Mouse (Mus musculus) neural tube, embryonic 12.5 days (tissue): ENCODE results near the gene Xrn2. TPM values are rescaled to one million over a fixed set of nuclear protein-coding genes. Genes with fewer than 3 reads are reported as not detected.

Source experiments
- ATAC-seq: fragments of 200-750 bp; cut with Nextera tagmentation; 2 replicates; pipeline ENCODE4 v1.8.0; 2017; ENCODE audit warnings: low read depth, mild to moderate bottlenecking, moderate TSS enrichment, moderate library complexity; ENCODE audit not compliant: low FRiP score
- H3K27ac ChIP-seq: fragments of 300-500 bp; sonication (generic); 2 replicates; pipeline ENCODE4 v1.5.1; 2016
- H3K27me3 ChIP-seq: fragments of 300-500 bp; sonication (generic); replicated peaks from 2 replicates; pipeline ENCODE4 v1.6.1; 2016; ENCODE audit warnings: mild to moderate bottlenecking
- H3K36me3 ChIP-seq: fragments of 300-500 bp; sonication (generic); 2 replicates; pipeline ENCODE4 v1.6.1; 2016; ENCODE audit warnings: mild to moderate bottlenecking
- H3K4me1 ChIP-seq: fragments of 300-500 bp; sonication (generic); 2 replicates; pipeline ENCODE4 v1.6.1; 2016
- H3K4me2 ChIP-seq: fragments of 300-500 bp; sonication (generic); replicated peaks from 2 replicates; pipeline ENCODE4 v1.6.1; 2016; ENCODE audit warnings: mild to moderate bottlenecking
- H3K4me3 ChIP-seq: fragments of 300-500 bp; sonication (generic); 2 replicates; pipeline ENCODE4 v1.5.1; 2016
- H3K9ac ChIP-seq: fragments of 300-500 bp; sonication (generic); 2 replicates; pipeline ENCODE4 v1.6.1; 2016; ENCODE audit warnings: mild to moderate bottlenecking
- H3K9me3 ChIP-seq: fragments of 300-500 bp; sonication (generic); 2 replicates; pipeline ENCODE4 v1.6.1; 2016; ENCODE audit warnings: mild to moderate bottlenecking
- WGBS: fragments of 180-500 bp; shearing (Covaris S2); methylation state at CpG from one replicate; pipeline ENCODE4 v1.1.7; 2016; 5-methylcytosine and 5-hydroxymethylcytosine counted together
- polyA plus RNA-seq: library from polyadenylated mRNA; unstranded; fragments of >200 nt; fragmentation: Nextera tagmentation; extraction: Ambion mirVana; gene quantifications from 2 replicates; pipeline ENCODE4 v1.2.1, GENCODE M21; 2016

Xrn2 gene
- 85.4 and 91.7 TPM in 2 replicates for polyA plus RNA-seq

DNA sequence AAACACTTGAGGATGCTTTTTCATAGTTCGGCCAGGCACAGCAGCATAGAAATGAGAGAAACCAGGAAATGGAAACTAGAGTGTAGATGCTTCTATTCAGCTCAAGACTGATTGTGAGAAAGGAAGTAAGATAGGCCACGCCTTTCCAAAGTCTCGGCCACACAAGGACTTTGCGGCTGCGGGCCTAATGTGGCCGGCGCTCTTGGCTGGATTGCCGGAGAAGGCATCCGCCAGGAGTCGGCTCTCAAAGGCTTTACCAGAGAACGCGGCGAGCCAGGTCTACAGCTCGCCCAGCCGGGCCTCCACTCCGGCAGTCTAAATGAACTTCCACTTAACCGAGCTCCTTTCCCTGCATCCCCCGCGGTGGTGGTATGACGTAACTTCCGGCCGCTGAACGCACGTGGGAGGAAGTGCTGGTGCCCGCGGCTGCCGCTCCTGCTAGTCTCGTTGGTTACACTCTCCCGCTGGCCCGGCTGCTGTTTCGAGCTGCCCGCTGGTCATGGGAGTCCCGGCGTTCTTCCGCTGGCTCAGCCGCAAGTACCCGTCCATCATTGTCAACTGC is at the start of gene Xrn2:
TSS of gene Xrn2 (plus strand) at position 374 of the 562 bp plus-strand sequence.
- H3K9ac ChIP-seq = peak within 1 kb of the TSS; percentile 88
- H3K4me3 ChIP-seq = peak within 1 kb of the TSS; percentile 87
- peak within 1 kb of the TSS; percentile 66 for H3K4me2 ChIP-seq
- H3K9me3 ChIP-seq = no peaks in the 10 kb centered on the region
- peaks cover 20% of the 10 kb centered on the region for H3K4me1 ChIP-seq
- peak within 1 kb of the TSS; percentile 96 for H3K27ac ChIP-seq
- no peaks in the 10 kb centered on the region for H3K36me3 ChIP-seq
- ATAC-seq = peak; percentile 97
- under 1% methylated on average over 37 of the region's 37 CpGs for WGBS
- no peaks in the 10 kb centered on the region for H3K27me3 ChIP-seq

DNA sequence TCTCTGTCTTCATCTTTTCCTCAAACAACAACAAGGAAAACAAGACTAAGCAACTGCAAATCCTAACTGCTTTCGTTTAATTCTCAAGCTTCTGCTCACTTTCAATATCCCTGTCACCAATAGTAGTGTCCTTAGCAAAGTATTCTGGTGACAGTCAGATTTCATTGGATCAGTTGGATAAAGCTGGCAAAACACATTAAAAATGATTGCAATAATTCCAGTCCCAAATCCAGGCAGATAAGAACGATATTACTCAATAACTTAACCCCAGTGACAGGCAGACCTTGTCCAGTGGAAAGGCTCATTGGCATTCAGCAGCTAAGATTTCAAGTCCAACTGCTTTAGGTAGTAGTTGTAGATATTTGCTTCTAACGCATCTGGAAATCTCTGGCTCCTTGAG is 37.8 kb upstream of the Xrn2 start:
- Histone ChIP-seq H3K4me3 (no peak overlapping the region), H3K4me1 (no peaks in the 10 kb centered on the region), H3K27ac (no peak overlapping the region), H3K9ac (no peak overlapping the region), H3K27me3 (no peaks in the 10 kb centered on the region), H3K9me3 (no peaks in the 10 kb centered on the region), H3K36me3 (peaks cover 2% of the 10 kb centered on the region; the same call in 1 of the 2 replicates), H3K4me2 (no peak overlapping the region)
- 85% methylated on average over 3 of the region's 3 CpGs for WGBS
- ATAC-seq = no peak

DNA sequence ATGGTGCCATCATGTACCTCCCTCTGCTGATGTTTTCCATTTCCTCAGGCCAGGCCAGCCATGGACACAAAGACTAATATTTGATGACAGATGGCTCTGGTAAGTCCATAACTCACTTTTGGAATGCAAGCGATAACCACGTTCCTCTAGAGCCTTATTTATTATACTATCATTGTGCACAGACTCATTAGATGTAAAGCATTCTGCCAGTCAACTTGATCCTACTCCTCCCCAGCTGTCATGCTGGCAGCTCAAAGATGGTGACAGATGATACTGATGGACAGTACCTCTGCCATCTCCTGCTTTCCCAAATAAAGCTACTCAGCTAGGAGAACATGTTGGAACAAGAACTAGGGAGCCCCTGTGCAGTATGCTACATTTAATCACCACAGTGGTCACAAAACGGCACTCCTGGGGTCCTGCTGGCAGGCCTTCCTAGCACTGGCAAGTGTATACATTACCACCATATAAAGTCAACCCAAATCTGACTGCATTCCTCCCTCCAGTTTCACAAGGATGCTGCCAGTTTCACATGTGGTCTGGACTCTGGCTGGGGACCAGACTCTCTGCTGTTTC is 37.3 kb upstream of the Xrn2 start:
- WGBS = 71% methylated on average over 3 of the region's 3 CpGs

DNA sequence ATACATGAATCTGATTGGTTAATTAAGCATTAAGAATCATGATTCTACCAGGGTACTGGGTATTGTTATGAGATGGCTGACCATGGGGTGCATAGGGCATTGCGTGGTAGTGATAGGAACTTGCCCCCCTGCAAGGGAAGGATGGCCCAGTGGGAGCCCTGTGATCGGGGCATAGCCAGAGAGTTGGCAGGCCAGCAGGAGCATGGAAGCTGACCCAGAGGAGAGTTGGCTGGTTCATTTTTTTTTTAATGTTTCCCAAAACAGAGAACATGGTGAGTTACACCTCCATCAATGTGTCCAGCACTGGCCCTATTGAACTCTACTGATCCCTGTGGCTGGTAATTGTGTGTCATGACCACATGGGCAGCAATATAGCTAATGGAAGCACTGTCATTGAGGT is 30.0 kb upstream of the Xrn2 start:
- H3K4me3 ChIP-seq = no peak overlapping the region
- ATAC-seq = no peak
- WGBS = 94% methylated on average over 2 of the region's 2 CpGs
- H3K9me3 ChIP-seq = no peaks in the 10 kb centered on the region
- no peaks in the 10 kb centered on the region for H3K36me3 ChIP-seq
- no peak overlapping the region for H3K27ac ChIP-seq
- H3K4me1 ChIP-seq = no peaks in the 10 kb centered on the region
- H3K4me2 ChIP-seq = no peak overlapping the region
- no peaks in the 10 kb centered on the region for H3K27me3 ChIP-seq
- H3K9ac ChIP-seq = no peak overlapping the region

More for the DNA sequence above, 37.3 kb upstream of the Xrn2 start:
- no peak for ATAC-seq
- Histone ChIP-seq H3K27ac (no peak overlapping the region), H3K4me1 (no peaks in the 10 kb centered on the region), H3K4me3 (no peak overlapping the region), H3K9me3 (no peaks in the 10 kb centered on the region), H3K4me2 (no peak overlapping the region), H3K36me3 (no peaks in the 10 kb centered on the region; the same call in 1 of the 2 replicates), H3K27me3 (no peaks in the 10 kb centered on the region), H3K9ac (no peak overlapping the region)

DNA sequence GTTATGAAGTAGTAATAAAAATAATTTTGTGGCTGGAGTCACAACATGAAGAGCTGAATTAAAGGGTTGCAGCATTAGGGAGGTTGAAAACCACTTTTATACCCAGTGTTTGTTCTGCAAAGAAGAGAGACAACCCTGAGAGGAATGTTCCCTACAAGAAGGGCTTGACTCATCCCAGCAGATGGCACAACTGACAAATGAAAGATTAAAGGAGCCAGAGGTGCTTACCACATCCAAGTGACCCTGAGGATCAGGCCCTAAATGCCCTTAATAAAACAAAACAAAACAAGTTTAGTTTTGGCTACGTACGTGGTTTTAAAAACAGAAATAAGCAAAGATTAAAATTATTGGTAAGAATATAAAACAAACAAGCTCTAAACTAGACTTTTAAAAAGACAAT is 28.0 kb upstream of the Xrn2 start:
- H3K36me3 ChIP-seq = no peaks in the 10 kb centered on the region
- H3K4me1 ChIP-seq = no peaks in the 10 kb centered on the region
- no peak overlapping the region for H3K4me2 ChIP-seq
- no peak for ATAC-seq
- H3K4me3 ChIP-seq = no peak overlapping the region
- H3K9ac ChIP-seq = no peak overlapping the region
- no peaks in the 10 kb centered on the region for H3K9me3 ChIP-seq
- 91% methylated on average over 2 of the region's 2 CpGs for WGBS
- no peak overlapping the region for H3K27ac ChIP-seq
- no peaks in the 10 kb centered on the region for H3K27me3 ChIP-seq

DNA sequence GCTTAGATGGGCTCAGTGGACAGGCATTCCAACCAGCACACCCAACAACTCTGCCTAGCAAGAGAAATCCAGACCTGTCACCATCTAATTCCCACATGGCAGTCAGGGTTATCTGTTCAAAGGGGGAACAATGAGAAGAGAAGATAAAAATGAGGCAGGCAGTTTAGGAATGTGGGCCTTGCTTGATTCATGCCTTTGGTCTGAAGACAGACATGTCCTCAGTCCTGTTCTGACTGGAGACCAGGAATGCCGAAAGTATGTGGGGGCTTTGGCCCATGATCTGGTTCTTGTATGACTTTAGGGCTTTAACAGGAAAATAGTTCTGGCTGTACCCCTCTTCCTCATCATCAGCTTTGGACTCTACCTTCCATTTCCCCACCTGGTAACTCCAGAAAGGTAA is 27.0 kb upstream of the Xrn2 start:
- no peaks in the 10 kb centered on the region for H3K27me3 ChIP-seq
- 81% methylated on average over 1 of the region's 1 CpGs for WGBS
- no peak overlapping the region for H3K4me2 ChIP-seq
- no peaks in the 10 kb centered on the region for H3K9me3 ChIP-seq
- no peak for ATAC-seq
- H3K4me1 ChIP-seq = no peaks in the 10 kb centered on the region
- H3K9ac ChIP-seq = no peak overlapping the region
- H3K4me3 ChIP-seq = no peak overlapping the region
- H3K36me3 ChIP-seq = no peaks in the 10 kb centered on the region
- H3K27ac ChIP-seq = no peak overlapping the region

DNA sequence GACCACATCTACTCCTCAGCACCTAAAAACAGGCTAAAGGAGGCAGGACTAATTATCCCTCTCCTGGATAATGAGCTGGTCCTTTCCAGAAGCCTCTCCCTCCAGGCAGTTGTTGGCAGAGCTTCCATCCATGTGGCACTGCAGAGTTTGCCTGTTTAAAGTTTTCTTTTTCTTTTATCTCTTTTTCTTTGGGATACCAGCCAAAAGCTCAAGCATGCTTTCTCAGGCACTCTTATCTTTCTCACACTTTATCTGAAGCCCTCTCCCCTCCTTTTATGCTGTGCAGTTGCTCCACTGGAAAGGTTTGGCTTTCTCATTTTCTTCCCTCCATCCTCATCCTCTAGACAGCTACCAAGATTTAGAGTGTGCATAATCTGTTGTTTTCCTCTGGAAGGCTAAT is 26.4 kb upstream of the Xrn2 start:
- no peak overlapping the region for H3K9ac ChIP-seq
- no peak overlapping the region for H3K4me2 ChIP-seq
- no peak overlapping the region for H3K4me3 ChIP-seq
- no peak for ATAC-seq
- H3K27ac ChIP-seq = no peak overlapping the region
- H3K4me1 ChIP-seq = no peaks in the 10 kb centered on the region
- H3K27me3 ChIP-seq = no peaks in the 10 kb centered on the region
- no peaks in the 10 kb centered on the region for H3K36me3 ChIP-seq
- no peaks in the 10 kb centered on the region for H3K9me3 ChIP-seq

DNA sequence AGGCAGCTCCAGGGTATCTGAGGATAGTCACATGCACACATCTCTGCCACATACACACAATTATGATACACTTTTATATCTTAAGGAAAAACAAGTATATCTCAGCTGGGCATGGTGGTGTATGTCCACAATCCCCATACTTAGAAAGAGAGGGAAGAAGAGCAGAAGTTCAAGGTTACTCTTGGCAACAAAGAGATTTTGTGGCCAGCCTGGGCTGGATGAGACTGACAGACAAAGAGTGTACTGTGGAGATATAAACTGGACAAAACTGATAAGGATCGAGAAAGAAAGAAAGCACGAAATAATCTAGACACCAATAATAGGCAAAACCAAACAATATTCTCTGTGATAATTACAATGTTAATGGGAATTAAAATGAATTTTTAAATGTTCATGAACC is 5.5 kb upstream of the Xrn2 start:
- H3K27me3 ChIP-seq = no peaks in the 10 kb centered on the region
- H3K4me2 ChIP-seq = no peak overlapping the region
- H3K36me3 ChIP-seq = no peaks in the 10 kb centered on the region
- H3K27ac ChIP-seq = no peak overlapping the region
- H3K9me3 ChIP-seq = no peaks in the 10 kb centered on the region
- no peak overlapping the region for H3K9ac ChIP-seq
- H3K4me1 ChIP-seq = peaks cover 8% of the 10 kb centered on the region; the same call in 1 of the 2 replicates
- no peak overlapping the region for H3K4me3 ChIP-seq
- WGBS = 93% methylated on average over 2 of the region's 2 CpGs
- no peak for ATAC-seq

DNA sequence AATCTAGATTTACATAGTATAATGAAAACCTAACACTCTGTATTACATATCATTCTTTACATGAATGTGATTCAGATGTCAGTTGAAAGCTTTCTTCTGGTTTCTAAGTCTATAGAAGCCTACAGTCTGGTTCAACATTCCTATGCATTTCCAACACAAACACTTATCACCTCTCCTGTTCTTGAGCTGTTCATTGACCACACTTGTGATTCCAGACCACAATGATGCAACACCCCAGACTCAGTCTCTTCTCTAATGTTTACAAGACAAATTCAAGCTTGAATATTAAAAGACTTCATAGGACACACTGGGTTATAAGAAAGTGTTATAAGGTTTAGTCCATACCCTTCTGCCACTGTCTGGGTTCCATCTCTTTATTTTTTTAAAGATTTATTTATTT is 3.7 kb upstream of the Xrn2 start:
- no peak overlapping the region for H3K27ac ChIP-seq
- peaks cover 11% of the 10 kb centered on the region for H3K4me1 ChIP-seq
- H3K4me2 ChIP-seq = no peak overlapping the region
- H3K9me3 ChIP-seq = no peaks in the 10 kb centered on the region
- no peak overlapping the region for H3K4me3 ChIP-seq
- ATAC-seq = no peak
- no peak overlapping the region for H3K9ac ChIP-seq
- no peaks in the 10 kb centered on the region for H3K27me3 ChIP-seq
- no peaks in the 10 kb centered on the region for H3K36me3 ChIP-seq

DNA sequence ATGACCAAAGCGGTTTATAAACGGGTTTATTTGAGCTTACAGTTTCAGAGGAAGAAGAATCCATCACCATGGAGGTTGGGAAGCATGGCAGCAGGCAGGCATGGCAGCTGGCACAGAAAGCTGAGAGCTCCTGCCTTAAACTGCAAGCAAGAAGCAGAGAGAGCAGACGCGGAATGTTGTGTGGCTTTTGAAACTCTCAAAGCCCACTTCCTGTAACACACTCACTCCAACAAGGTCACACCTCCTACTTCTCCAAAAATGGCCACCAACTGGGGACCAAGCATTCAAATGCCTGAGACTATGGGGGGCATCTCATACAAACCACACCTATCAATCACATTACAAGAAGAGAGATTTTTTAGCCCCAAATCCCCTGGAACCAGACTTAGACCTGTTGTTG is 2.7 kb upstream of the Xrn2 start:
- no peaks in the 10 kb centered on the region for H3K9me3 ChIP-seq
- H3K4me2 ChIP-seq = no peak overlapping the region
- peaks cover 20% of the 10 kb centered on the region for H3K4me1 ChIP-seq
- ATAC-seq = no peak
- whole genome bisulfite sequencing = 93% methylated on average over 4 of the region's 4 CpGs
- no peaks in the 10 kb centered on the region for H3K27me3 ChIP-seq
- H3K4me3 ChIP-seq = no peak overlapping the region
- no peak overlapping the region for H3K27ac ChIP-seq
- H3K36me3 ChIP-seq = no peaks in the 10 kb centered on the region
- H3K9ac ChIP-seq = no peak overlapping the region

DNA sequence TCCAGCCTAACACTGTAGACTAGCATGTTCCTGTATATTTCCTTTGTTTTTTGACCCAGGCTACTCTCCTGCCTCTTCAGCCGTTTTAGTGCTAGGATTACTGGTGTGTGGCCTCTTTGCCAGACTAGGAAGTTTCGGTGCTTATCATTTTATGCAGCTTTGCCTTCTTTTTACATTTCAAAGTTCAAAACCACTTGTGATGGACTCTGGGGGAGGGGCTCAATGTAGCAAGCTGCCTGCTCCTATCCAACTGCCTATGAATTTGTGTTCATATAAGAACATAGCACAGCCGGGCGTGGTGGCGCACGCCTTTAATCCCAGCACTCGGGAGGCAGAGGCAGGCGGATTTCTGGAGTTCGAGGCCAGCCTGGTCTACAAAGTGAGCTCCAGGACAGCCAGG is 1.8 kb upstream of the Xrn2 start:
- no peak overlapping the region for H3K9ac ChIP-seq
- no peak for ATAC-seq

DNA sequence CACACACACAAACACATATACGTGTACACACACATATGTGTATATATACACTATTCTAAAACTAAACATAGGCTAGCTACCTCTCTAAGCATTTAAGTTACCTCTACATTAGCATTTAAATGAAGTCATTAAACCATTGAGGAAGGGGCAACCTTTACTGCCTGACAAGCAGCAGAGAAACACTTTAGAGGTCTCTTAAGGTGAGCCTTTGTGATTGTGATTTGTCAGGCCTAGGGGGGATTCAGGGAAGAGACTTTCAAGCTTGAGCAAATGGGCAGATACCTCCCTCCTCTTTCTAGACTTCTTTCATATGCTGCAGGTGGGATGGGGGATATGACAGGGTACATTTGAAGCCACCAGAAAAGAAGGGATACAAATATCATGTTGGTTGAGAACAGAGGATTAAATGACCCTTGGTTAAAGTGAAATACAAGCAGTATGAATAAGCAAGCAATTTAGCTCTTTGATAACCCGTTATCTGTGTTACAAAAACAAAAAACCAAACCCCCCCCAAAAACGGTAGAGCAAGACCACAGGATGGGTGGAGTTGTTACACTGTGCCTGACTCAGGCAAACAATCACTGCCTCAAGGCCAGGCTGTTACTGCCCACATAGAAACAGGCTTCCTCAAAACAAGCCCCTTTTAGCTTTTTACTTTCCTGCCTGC is 1.2 kb upstream of the Xrn2 start:
- Histone ChIP-seq H3K9ac (peak overlapping the region; percentile 88), H3K9me3 (no peaks in the 10 kb centered on the region), H3K4me2 (peak overlapping the region; percentile 66), H3K36me3 (no peaks in the 10 kb centered on the region), H3K4me1 (peaks cover 20% of the 10 kb centered on the region), H3K4me3 (peak overlapping the region; percentile 87; the same call in 1 of the 2 replicates), H3K27me3 (no peaks in the 10 kb centered on the region), H3K27ac (no peak overlapping the region)
- no peak for ATAC-seq
- 61% methylated on average over 3 of the region's 3 CpGs for WGBS

More for the DNA sequence above, 1.8 kb upstream of the Xrn2 start:
- H3K4me3 ChIP-seq = no peak overlapping the region
- no peaks in the 10 kb centered on the region for H3K27me3 ChIP-seq
- H3K4me2 ChIP-seq = no peak overlapping the region
- H3K36me3 ChIP-seq = no peaks in the 10 kb centered on the region
- 96% methylated on average over 9 of the region's 9 CpGs for WGBS
- H3K4me1 ChIP-seq = peaks cover 20% of the 10 kb centered on the region
- no peaks in the 10 kb centered on the region for H3K9me3 ChIP-seq
- no peak overlapping the region for H3K27ac ChIP-seq
